Mouse (Mus musculus) G1E (cell line): ENCODE results near the gene Esf1.

Source experiments
- CTCF ChIP-seq: IDR thresholded peaks from 2 replicates; pipeline ENCODE4 v1.5.1; 2012; ENCODE audit warnings: low read depth, low read length, inconsistent platforms, mixed read lengths
- GATA1 ChIP-seq: IDR thresholded peaks from 2 replicates; pipeline ENCODE4 v1.6.1; 2012; ENCODE audit warnings: borderline replicate concordance, low read length, inconsistent platforms, mixed read lengths
- POLR2AphosphoS5 ChIP-seq: IDR thresholded peaks from 2 replicates; pipeline ENCODE4 v1.6.1; 2012; ENCODE audit warnings: low read depth, low read length, inconsistent platforms; ENCODE audit not compliant: insufficient replicate concordance
- TAL1 ChIP-seq: conservative IDR thresholded peaks from 2 replicates; pipeline ENCODE4 v1.6.1; 2012; ENCODE audit warnings: low read depth, low read length, inconsistent platforms, mixed read lengths

- TF ChIP-seq CTCF, result no peak
- TF ChIP-seq GATA1, result no peak
- TF ChIP-seq POLR2AphosphoS5, result no peak
- no peak for TF ChIP-seq TAL1
These were observed 44.2 kb upstream of the Esf1 start for GRCm38 (mm10) chr2:140214519-140215027.
